Mouse (Mus musculus) fat pad, adult 2 months (tissue): ENCODE measurements at regions not wholly inside any gene's neighbourhood (a gene's known extent, or its start where the extent isn't known, plus 50 kb on each side); places are given as distances from the start of the nearest gene placed in this dataset.

Experiments used
- DNase-seq: peaks from one replicate; pipeline ENCODE4 v3.0.0-alpha.2; 2011; ENCODE audit warnings: low read depth, low spot score; ENCODE audit errors: extremely low read depth

DNA sequence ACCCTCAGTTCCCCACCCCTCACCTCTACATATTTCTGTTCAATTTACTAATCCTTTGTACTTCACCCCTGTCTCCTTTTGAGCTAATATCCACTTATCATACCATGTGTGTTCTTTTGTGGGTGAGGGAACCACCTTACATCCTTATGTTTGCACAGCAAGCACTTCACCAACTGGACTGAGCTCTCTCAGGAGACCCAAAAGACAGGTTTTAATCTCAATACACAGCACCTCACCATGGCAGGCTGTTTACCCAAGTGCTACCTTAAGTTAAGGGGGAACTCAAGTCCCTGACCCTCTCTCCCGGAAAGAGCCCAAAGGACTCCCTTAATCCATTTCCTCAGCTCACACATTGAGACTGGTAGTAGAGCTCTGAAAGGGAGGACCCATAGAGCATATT, 62.3 kb upstream of the Agr3 start:
- DNase-seq: no peak

DNA sequence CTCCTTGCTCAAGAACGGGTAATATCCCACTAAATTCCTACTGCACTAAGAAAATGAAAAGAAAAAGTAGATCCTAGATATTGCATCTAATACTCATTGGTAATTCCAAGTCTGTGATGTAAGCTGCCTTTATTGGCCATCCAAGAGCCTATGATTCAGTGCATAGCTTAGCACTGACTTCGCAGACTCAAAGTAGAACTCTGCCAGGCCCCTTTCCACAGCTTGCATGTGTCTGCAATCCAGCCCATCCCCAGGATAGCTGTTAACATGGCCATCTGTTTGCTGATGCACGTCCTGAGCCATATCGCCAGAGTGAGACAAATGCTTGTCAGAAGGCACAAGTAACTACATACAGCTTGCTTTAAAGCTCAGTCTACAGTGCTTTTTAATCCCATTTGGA, 72.3 kb upstream of the Agr3 start:
- no peak for DNase-seq

GRCm38 (mm10) chr12:35846905-35847610, 78.4 kb upstream of the Agr3 start:
- DNase-seq: no peak

- DNase-seq: no peak
Measured at GRCm38 (mm10) chr12:35836946-35837345, 88.5 kb upstream of the Agr3 start.

GRCm38 (mm10) chr12:35833285-35833684, 92.1 kb upstream of the Agr3 start:
- no peak for DNase-seq

GRCm38 (mm10) chr12:35831922-35832512, 93.4 kb upstream of the Agr3 start:
- no peak for DNase-seq

DNA sequence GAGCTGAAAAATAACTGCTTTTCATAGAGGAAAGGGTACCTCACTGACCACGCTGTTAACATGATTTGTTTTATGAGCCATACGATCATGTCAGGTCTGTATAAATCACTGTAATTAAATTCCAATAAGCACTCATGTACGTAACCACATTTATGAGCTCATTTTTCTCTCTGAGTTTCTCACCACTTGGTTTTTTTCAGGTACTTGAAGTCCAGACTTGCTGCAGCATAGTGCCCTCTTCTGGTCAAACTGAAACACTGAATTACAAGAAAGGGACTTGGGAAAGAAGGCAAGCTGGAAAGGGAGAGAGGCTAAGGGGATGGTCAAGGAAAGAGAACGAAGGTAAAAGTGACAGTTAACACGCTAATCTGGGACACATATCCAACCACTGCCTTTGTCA, 94.2 kb upstream of the Agr3 start:
- DNase-seq: no peak

DNA sequence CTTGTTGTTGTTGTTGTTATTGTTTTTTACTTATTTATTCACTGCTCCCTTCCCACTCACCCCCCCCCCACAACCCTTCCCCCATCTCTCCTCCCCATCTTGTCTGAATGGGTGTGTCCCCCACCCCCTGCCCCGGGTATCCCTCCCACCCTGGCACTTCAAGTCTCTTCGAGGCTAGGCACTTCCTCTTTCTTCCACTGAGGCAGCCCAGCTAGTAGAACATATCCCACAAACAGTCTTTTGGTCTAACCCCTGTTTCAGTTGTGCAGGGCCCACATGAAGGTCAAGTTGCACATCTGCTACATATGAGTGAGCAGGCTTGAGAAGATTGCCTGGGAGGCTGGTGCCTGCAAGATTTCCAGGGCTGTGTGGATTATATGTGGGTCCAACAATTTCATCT, 97.6 kb upstream of the Agr3 start:
- no peak for DNase-seq

- DNase-seq: peak; percentile 91
Measured at GRCm38 (mm10) chr12:35826990-35827389, 98.4 kb upstream of the Agr3 start.

GRCm38 (mm10) chr12:35824587-35824987, 100.8 kb upstream of the Agr3 start:
- peak; percentile 98 for DNase-seq

DNA sequence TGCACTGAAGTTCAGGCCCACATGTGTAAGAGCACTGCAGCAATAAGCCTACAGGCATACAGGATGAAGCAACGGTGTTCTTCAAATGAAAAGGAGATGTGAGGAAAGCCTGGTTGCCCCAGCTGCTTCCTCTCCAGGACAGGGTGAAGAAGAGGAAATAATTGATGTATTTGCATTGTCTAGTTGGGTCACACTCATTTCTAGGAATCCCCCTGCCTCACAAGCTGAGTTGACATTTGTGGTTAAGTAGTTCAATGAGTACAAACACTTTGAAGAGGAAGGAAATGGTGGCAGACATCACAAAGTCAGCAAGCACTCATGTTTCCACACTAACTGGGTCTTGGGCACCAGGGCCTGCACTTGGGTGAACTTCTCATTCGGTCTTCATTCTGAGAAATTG, 126.2 kb upstream of the Agr3 start:
- DNase-seq: peak; percentile 2

GRCm38 (mm10) chr12:35775396-35775795, 150.0 kb upstream of the Agr3 start:
- DNase-seq: no peak

GRCm38 (mm10) chr12:35770387-35771024, 154.9 kb upstream of the Agr3 start:
- DNase-seq: peak; percentile 16

DNA sequence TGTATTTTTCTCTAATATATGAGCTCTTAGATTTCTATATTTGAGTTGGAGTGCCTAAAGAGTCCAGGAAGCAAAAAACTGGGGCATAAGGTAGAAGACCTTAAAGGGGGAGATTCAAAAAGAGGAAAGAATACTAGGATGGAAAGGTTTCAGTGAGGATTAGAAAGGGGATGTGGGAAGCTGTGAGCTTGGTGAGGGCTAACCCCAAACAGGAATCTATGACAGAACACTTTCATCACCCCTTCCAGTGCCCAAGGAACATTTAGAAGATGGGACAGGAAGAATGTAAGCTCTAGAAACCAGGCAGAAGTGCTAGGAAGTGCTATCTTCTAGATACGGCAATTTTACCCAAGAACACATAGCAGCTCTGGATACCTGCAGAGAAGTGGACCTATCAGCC, 166.5 kb upstream of the Agr3 start:
- no peak for DNase-seq

DNA sequence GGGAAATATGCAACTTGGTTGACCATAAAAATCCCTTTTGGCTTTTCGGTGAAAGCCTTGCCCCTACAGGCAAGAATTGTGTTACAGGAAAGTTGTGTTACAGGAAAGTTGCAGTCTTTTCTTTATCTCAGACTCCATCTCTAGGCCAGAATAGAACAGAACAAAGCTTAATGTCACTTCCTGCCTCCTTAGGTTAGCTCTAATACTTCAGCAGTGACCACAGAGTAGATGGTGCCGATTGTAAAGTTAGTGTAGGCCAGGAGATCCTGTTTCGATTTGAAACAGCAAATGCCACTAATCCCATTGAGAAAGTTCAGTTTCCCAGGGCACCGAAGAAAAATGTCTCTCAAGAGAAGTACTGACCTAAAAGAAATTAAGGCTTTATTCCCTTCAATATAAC, 170.3 kb upstream of the Agr3 start:
- DNase-seq: peak; percentile 8

DNA sequence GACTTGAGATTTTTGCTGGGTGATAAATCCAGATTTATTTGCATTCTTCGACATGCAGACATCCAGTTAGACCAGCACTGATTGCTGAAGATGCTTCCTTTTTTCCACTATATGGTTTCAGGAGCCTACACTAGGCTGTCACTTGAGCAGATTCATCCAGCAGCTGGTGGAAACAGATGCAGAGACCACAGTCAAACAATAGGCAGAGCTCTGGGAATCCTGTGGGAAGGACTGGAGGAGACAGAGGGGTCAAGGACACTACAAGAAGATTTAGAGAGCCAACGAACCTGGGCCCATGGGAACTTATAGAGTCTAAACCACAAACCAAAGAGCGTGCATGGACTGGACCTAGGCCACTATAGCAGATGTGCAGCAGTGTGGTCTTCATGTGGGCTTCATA, 177.4 kb upstream of the Agr3 start:
- no peak for DNase-seq

GRCm38 (mm10) chr12:35746691-35747299, 178.6 kb upstream of the Agr3 start:
- DNase-seq: no peak

DNA sequence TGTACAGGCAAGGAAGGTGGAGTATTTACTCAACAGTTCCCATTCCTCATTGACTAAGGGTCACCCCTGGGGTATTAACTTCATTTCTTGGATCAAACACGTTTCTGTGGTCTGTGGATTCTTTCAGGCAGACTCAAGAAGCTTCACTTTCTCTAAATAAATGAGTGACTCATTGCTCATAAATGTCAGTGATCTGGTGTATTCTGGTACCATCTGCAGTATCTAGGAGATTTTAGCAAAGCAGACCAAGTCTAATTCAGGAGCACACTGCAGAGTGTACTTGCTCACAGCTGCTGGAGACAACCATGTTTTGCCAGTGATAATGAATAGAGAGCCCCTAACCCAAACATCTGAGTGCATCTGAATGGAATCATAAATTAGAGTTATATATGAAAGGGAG, 182.7 kb upstream of the Agr3 start:
- no peak for DNase-seq

DNA sequence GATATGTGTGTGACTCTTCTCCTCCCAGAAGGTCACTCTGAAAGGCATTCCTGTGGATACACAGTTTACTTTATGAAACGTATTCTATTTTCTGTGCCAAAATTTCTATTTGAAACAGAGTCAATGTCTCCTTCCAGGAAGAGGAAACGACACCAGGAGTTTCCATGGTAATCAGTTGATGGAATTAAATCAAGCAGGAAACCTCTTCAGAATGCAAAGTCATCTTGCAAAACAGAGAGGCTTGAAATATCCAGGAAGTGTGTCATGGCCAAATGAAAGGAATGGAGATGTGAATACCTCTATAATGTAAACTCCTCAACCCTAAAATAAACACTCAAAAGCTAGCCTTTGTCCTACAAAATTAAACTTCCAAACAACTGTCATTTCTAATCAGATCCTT, 189.0 kb upstream of the Agr3 start:
- no peak for DNase-seq

- DNase-seq: no peak
Measured at GRCm38 (mm10) chr12:35735002-35735401, 190.4 kb upstream of the Agr3 start.

DNA sequence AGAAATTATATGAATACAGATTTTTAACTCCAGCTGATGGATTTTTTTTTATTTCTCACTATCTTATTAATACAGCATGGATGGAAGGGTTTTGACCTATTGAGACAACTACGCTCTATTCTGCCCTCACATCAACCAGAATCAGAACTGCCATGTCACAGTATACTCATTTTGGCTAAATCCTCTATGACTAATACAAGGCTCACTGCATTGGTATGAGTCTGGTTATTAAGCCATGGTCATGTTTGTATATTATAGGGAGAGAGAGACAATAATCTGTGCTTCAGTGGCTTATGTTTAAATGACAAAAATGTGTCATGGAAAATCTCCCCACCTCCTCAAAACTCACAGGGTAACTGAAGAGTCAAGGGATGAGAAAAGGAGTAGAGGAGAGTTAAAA, 191.0 kb upstream of the Agr3 start:
- DNase-seq: no peak

GRCm38 (mm10) chr12:35733580-35733979, 191.8 kb upstream of the Agr3 start:
- no peak for DNase-seq
